Mouse (Mus musculus): Measurements from ENCODE around the gene Pacs2. TPM values are rescaled to one million over a fixed set of nuclear protein-coding genes. Genes with fewer than 3 reads are reported as not detected.

Gene Pacs2
- polyA plus RNA-seq, 1 experiment, result 42.4 TPM

GRCm38 (mm10) chr12:112999569-113000293 lies 14.6 kb upstream of the Pacs2 start:
- H3K4me3 ChIP-seq (ENCODE audit: insufficient read depth, low read depth, low read length), result peak overlapping the region; percentile 92
- no peak for TF ChIP-seq CTCF (conservative IDR thresholded peaks at IDR 0.05; ENCODE audit: insufficient read depth, insufficient read length, low read depth, low read length)
- peaks cover 10% of the 10 kb centered on the region for H3K4me1 ChIP-seq (ENCODE audit: control insufficient read depth, insufficient read depth, low read length)
- no peaks in the 10 kb centered on the region for H3K36me3 ChIP-seq (ENCODE audit: control insufficient read depth, insufficient read depth, low read length)
- peak overlapping the region; percentile 96 for H3K27ac ChIP-seq (ENCODE audit: insufficient read depth, low read depth, low read length)
- DNase-seq, result no peak
- H3K27me3 ChIP-seq (replicated peaks; ENCODE audit: control insufficient read depth, insufficient read depth, low read length), result no peaks in the 10 kb centered on the region
- WGBS, result 1% methylated on average over 56 of the region's 56 CpGs

- Histone ChIP-seq H3K27ac (ENCODE audit: insufficient read depth, low read depth, low read length) (peak within 1 kb of the TSS; percentile 96), H3K27me3 (replicated peaks; ENCODE audit: control insufficient read depth, insufficient read depth, low read length) (no peaks in the 10 kb centered on the region), H3K36me3 (ENCODE audit: control insufficient read depth, insufficient read depth, low read length) (no peaks in the 10 kb centered on the region), H3K4me3 (ENCODE audit: insufficient read depth, low read depth, low read length) (peak within 1 kb of the TSS; percentile 92), H3K4me1 (ENCODE audit: control insufficient read depth, insufficient read depth, low read length) (peaks cover 10% of the 10 kb centered on the region)
- peak; percentile 99 for DNase-seq
- TF ChIP-seq POLR2A (IDR thresholded peaks at IDR 0.05; ENCODE audit: low read depth, low read length) (peak; percentile 47), CTCF (conservative IDR thresholded peaks at IDR 0.05; ENCODE audit: insufficient read depth, insufficient read length, low read depth, low read length) (0 out of 2 replicates have a peak, but pooled peaks have one; percentile 1)
- under 1% methylated on average over 96 of the region's 96 CpGs for WGBS
Measured at GRCm38 (mm10) chr12:113000294-113001132, 13.8 kb upstream of the Pacs2 start, which contains the start of gene Brf1. Gene Brf1 (minus strand): TSS chr12:113000704.

DNA sequence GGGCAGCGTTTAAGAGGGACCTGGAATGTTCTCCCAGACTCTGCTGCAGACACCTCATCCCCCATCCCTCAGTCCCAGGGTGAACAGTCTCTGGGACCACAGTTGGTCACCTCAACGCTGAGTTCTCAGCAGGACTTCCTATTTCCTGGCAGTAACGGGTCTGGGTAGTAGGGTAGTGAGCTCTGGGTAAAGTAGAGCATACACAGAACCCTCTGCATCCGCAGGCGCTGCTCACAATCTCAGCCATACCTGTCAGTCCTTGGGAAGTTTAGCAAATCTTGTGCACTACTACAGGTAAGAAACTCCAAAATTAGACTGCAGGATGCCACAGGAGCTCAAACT lies 13.2 kb upstream of the Pacs2 start:
- no peaks in the 10 kb centered on the region for H3K27me3 ChIP-seq (replicated peaks; ENCODE audit: control insufficient read depth, insufficient read depth, low read length)
- H3K36me3 ChIP-seq (ENCODE audit: control insufficient read depth, insufficient read depth, low read length), result no peaks in the 10 kb centered on the region
- 3% methylated on average over 5 of the region's 5 CpGs for WGBS
- no peak for DNase-seq
- TF ChIP-seq CTCF (conservative IDR thresholded peaks at IDR 0.05; ENCODE audit: insufficient read depth, insufficient read length, low read depth, low read length), result no peak
- no peak for TF ChIP-seq POLR2A (IDR thresholded peaks at IDR 0.05; ENCODE audit: low read depth, low read length)
- H3K27ac ChIP-seq (ENCODE audit: insufficient read depth, low read depth, low read length), result peak overlapping the region; percentile 48
- peaks cover 10% of the 10 kb centered on the region for H3K4me1 ChIP-seq (ENCODE audit: control insufficient read depth, insufficient read depth, low read length)
- peak overlapping the region; percentile 47 for H3K4me3 ChIP-seq (ENCODE audit: insufficient read depth, low read depth, low read length)

GRCm38 (mm10) chr12:113002667-113003066 lies 11.6 kb upstream of the Pacs2 start:
- H3K36me3 ChIP-seq (ENCODE audit: control insufficient read depth, insufficient read depth, low read length), result no peaks in the 10 kb centered on the region
- no peak overlapping the region for H3K4me3 ChIP-seq (ENCODE audit: insufficient read depth, low read depth, low read length)
- 48% methylated on average over 2 of the region's 2 CpGs for WGBS
- no peak for DNase-seq
- H3K27me3 ChIP-seq (replicated peaks; ENCODE audit: control insufficient read depth, insufficient read depth, low read length), result no peaks in the 10 kb centered on the region
- H3K4me1 ChIP-seq (ENCODE audit: control insufficient read depth, insufficient read depth, low read length), result peaks cover 10% of the 10 kb centered on the region
- no peak for TF ChIP-seq POLR2A (IDR thresholded peaks at IDR 0.05; ENCODE audit: low read depth, low read length)
- TF ChIP-seq CTCF (conservative IDR thresholded peaks at IDR 0.05; ENCODE audit: insufficient read depth, insufficient read length, low read depth, low read length), result no peak
- H3K27ac ChIP-seq (ENCODE audit: insufficient read depth, low read depth, low read length), result no peak overlapping the region

GRCm38 (mm10) chr12:113004011-113004410 lies 10.3 kb upstream of the Pacs2 start:
- WGBS, result 60% methylated on average over 8 of the region's 8 CpGs
- H3K27me3 ChIP-seq (replicated peaks; ENCODE audit: control insufficient read depth, insufficient read depth, low read length), result no peaks in the 10 kb centered on the region
- H3K27ac ChIP-seq (ENCODE audit: insufficient read depth, low read depth, low read length), result no peak overlapping the region

DNA sequence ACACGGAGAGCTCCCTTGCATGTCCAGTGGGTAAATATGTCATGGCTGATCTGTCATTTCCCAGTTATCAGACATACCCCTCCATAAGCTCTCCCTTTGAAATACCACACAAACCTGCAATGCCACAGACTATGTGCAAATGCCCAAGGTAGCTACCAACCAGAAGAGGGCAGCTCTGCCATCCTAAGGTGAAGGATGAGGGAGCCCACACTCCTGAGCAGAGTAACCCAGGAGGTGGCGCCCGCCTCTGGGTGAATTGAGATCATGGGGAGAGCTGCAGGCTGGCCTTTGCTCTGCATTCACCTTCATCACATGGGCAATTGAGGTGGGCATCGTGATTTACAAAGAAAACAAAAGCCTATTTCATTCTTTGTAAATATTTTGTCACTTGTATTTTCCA lies 9.3 kb upstream of the Pacs2 start:
- H3K27ac ChIP-seq (ENCODE audit: insufficient read depth, low read depth, low read length), result no peak overlapping the region
- no peaks in the 10 kb centered on the region for H3K36me3 ChIP-seq (ENCODE audit: control insufficient read depth, insufficient read depth, low read length)
- no peaks in the 10 kb centered on the region; the same call in 1 of the 2 replicates for H3K4me1 ChIP-seq (ENCODE audit: control insufficient read depth, insufficient read depth, low read length)
- H3K27me3 ChIP-seq (replicated peaks; ENCODE audit: control insufficient read depth, insufficient read depth, low read length), result no peaks in the 10 kb centered on the region
- peak; percentile 91 for DNase-seq
- no peak overlapping the region for H3K4me3 ChIP-seq (ENCODE audit: insufficient read depth, low read depth, low read length)
- WGBS, result 9% methylated on average over 4 of the region's 4 CpGs
- no peak for TF ChIP-seq POLR2A (IDR thresholded peaks at IDR 0.05; ENCODE audit: low read depth, low read length)
- TF ChIP-seq CTCF (conservative IDR thresholded peaks at IDR 0.05; ENCODE audit: insufficient read depth, insufficient read length, low read depth, low read length), result peak; percentile 87

More at GRCm38 (mm10) chr12:113004011-113004410, 10.3 kb upstream of the Pacs2 start:
- no peak for TF ChIP-seq CTCF (conservative IDR thresholded peaks at IDR 0.05; ENCODE audit: insufficient read depth, insufficient read length, low read depth, low read length)
- no peak for TF ChIP-seq POLR2A (IDR thresholded peaks at IDR 0.05; ENCODE audit: low read depth, low read length)
- no peak for DNase-seq
- H3K36me3 ChIP-seq (ENCODE audit: control insufficient read depth, insufficient read depth, low read length), result no peaks in the 10 kb centered on the region
- H3K4me1 ChIP-seq (ENCODE audit: control insufficient read depth, insufficient read depth, low read length), result peaks cover 4% of the 10 kb centered on the region; the same call in 1 of the 2 replicates
- no peak overlapping the region for H3K4me3 ChIP-seq (ENCODE audit: insufficient read depth, low read depth, low read length)

Data from kidney, adult 2 months (tissue).